Mouse (Mus musculus): Measurements from ENCODE around the gene Rps6ka6.

Rps6ka6 gene

GRCm38 (mm10) chrX:111537859-111538258 lies at the start of gene Rps6ka6:
Gene Rps6ka6, minus strand, starts transcription at chrX:111537959.
- no peak for DNase-seq (ENCODE audit: low spot score)

GRCm38 (mm10) chrX:111577044-111577443 lies 39.3 kb upstream of the Rps6ka6 start:
- DNase-seq (ENCODE audit: low spot score), result no peak

DNA sequence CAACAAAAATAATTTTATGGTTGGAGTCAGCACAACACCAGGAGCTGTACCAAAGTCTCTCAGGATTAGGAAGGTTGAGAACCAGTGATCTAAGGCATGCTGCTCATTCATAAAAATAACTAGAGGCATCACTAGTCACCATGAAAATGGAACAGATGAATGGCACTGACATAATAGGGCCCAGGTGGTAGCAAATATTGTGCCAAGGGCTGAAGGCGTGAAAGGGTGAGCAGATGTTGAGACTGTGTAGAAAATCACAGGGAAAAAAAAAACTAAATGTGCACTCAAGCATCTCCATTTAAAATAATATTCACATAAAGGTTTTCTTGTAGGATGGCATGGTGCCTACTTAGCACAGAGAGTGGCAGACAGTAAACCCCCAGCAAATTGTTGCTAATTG lies 19.6 kb downstream of the Rps6ka6 start:
- no peak for DNase-seq (ENCODE audit: low spot score)

GRCm38 (mm10) chrX:111463565-111464093 lies 74.1 kb downstream of the Rps6ka6 start:
- no peak for DNase-seq (ENCODE audit: low spot score)

GRCm38 (mm10) chrX:111462833-111463564 lies 74.8 kb downstream of the Rps6ka6 start:
- peak; percentile 70 for DNase-seq (ENCODE audit: low spot score)

GRCm38 (mm10) chrX:111462495-111462832 lies 75.3 kb downstream of the Rps6ka6 start:
- DNase-seq (ENCODE audit: low spot score), result no peak

GRCm38 (mm10) chrX:111462092-111462491 lies 75.7 kb downstream of the Rps6ka6 start:
- DNase-seq (ENCODE audit: low spot score), result peak; percentile 9

DNA sequence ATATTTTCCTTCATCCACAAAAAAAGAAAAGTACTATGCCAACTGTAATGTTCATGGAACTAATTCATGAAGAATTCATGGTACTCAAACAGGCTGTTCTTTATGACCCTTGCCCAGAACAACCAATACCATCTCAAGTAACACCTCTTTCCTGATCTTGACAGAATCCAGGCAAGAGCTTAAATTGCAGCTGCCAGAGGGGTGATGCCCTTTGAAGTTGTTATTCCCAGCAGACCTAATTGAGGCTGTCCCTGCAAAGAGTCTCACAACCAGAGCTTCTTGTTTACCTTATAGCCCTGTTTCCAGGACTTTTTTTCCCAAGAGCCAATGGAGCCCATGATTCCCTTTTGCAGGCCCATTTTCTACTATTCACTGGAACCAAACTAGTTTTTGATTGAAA lies 77.6 kb downstream of the Rps6ka6 start:
- no peak for DNase-seq (ENCODE audit: low spot score)

- DNase-seq (ENCODE audit: low spot score), result no peak
Observed at GRCm38 (mm10) chrX:111436571-111436970, 101.2 kb downstream of the Rps6ka6 start.

DNA sequence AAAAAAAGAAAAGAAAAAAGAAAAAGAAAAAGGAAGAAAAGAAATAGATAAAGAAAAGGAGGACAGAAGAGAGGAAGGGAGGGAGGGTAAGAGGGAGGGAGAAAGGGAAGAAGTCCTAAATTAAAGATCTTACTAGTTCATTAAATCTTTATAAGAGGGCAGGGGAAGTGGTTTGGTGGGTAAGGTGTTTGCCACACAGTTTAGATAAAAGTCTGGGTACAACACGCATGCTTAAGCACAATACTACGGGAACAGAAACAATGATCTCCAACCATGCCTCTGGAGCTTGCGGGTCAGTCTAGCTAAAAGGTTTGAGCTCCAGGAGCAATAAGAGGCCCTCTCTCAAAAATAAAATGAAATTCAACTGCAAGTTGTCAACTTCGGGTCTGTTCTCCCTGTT lies 123.0 kb downstream of the Rps6ka6 start:
- no peak for DNase-seq (ENCODE audit: low spot score)

DNA sequence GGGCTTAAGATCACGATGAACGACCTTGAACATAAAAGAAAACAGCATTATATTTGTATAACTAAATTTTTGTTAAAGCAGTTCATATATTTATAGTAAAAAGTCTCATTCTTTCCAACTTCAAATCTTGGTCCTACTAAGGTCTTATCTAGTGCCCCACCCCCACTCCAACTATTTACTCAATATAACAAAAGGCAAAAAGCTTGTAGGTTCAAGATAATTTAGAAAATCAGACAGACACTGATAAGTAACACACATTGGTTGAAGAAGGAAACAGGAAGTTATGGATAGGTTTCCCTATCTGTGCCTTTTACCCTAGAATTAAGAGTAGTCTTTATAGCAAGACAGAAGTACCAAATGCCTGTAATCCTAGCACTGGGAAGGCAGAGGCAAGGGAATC lies 132.9 kb downstream of the Rps6ka6 start:
- DNase-seq (ENCODE audit: low spot score), result no peak

DNA sequence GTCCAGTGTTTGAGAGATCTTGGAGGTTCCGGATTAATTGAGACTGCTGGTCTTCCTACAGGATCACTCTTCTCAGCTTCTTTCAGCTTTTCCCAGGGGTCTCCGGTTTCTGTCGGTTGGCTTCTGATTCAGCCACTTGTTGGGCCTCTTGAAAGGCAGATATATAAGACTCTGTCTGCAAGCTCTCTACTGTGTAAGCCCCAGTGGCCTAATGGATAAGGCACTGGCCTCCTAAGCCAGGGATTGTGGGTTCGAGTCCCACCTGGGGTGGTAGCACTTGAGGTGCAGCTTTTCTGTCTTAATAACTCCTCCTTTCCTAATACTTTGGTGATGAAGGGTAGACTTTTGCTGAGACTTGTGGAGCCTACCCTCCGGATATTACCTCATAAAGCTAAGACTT lies 160.7 kb downstream of the Rps6ka6 start:
- DNase-seq (ENCODE audit: low spot score), result no peak

- DNase-seq (ENCODE audit: low spot score), result no peak
Observed at GRCm38 (mm10) chrX:111374177-111374576, 163.6 kb downstream of the Rps6ka6 start.

Measured in retina, embryonic 14.5 days (tissue).